Mouse (Mus musculus): ENCODE data around the gene Hist1h2bc. TPM values are rescaled to one million over a fixed set of nuclear protein-coding genes. Genes with fewer than 3 reads are reported as not detected.
"Not testable (repeated sequence)": the region's sequence is repeated elsewhere in the genome, so short reads cannot be mapped to it uniquely, and the experiment has no call there.

Gene Hist1h2bc
- 10 to 100 TPM; 64.4 to 75.8 TPM for total RNA-seq (2021)

DNA sequence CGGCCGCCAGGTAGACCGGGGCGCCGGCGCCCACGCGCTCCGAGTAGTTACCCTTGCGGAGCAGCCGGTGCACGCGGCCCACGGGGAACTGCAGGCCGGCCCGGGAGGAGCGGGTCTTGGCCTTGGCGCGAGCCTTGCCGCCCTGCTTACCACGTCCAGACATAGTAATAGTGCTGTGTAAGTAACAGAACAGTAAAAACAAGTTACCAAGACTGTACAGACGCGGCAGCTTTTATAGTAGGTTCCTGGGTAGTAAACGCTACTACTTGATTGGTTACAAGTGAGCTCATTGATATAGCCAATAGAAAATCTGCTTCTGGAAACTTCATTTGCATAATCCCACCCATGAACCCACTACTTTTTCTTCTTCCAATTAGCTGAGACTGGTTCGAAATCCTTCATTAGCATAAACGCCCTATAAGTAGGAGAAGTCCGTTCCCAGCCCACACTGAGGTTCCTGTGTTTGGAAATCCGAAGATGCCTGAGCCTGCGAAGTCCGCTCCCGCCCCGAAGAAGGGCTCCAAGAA, at the start of gene Hist1h2bc, which contains the start of gene Hist1h2ac:
Gene Hist1h2bc, plus strand, starts transcription at position 445 of the 527 bp plus-strand sequence.
Gene Hist1h2ac, minus strand, starts transcription at position 194 of the 527 bp plus-strand sequence.
- peak; percentile 79 to 84 for DNase-seq

GRCm38 (mm10) chr13:23659636-23660366, 24.2 kb upstream of the Hist1h2bc start:
- DNase-seq = no peak

More for the DNA sequence above, at the start of gene Hist1h2bc, which contains the start of gene Hist1h2ac:
- intact Hi-C loops (cut with DNase I) = loop anchor here (1.0 to 10.0 kb wide), 6 partner anchors 62 to 1967 kb away; partner anchors contain the start of genes Hist1h1b, Hist1h1e, Hist1h2ai and Hist1h2an

DNA sequence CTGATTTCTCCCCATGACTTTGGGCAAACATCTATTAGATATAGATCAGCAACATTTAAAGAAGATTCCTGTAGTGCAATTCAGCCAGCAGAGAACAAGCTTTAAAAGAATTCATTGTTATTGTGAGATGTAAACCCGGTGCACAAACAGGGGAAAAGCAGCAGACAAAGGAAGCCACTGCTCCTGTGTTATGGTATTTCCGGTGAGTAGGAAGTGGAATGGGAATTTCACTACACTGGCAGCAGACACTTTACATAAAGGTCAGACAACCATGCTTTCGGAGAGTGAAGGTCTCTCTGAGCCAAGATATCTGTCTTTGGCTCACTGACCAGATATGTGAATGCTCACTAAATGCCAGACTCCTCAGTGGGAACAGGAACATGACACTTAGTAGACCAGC, 21.5 kb upstream of the Hist1h2bc start:
- DNase-seq = no peak

More at GRCm38 (mm10) chr13:23659636-23660366, 24.2 kb upstream of the Hist1h2bc start:
- intact Hi-C loops (cut with DNase I) = no loop called here

DNA sequence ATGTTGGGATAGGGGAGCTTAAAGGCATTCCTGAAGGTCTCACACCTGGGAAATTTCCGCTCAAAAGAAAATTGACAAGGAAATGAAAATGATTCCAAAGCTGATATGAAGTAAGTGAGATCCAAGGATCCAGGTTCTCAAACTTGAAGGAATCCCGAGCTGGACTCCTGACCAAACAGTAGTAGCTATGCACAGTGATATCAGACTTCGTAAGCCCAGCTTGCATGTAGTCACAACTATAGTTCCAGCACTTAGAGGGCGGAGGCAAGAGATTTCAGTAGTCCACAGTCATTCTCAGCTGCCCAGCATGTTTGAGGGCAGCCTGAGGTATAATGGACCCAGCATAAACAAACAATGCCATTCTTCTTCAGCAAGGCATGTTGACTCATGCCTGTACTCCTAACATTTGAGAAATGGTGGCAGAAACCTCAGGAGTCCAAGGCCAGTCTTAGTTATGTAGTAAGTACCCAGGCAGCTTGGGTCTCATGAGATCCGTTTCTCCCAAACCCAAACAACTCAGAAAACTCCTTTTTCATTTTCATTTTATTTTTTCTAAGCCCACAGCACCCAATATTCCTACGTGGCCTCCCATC, 1.9 kb upstream of the Hist1h2bc start:
- DNase-seq = no peak
- intact Hi-C loops (cut with DNase I) = loop anchor here (5.0 to 10.0 kb wide), 4 partner anchors 100 to 1965 kb away; partner anchors contain the start of genes Hist1h1b, Hist1h2ai, Hist1h2an and Hist1h2bl

More for the DNA sequence above, 21.5 kb upstream of the Hist1h2bc start:
- intact Hi-C loops (cut with DNase I) = no loop called here

DNA sequence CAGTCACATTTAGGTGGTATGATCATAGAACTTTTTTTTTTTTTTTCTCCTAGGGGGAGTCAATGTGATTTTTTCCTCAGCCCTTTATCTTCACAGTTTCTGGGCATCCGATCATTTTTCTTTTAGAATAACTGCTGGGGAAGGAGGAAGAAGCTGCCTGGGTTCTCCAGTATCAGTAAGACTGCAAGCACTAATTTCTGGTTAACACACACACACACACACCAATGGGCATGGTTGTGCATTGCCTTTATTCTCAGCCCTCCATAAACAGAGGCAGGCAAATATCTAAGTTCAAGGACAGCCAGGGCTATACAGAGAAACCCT, 1.4 kb upstream of the Hist1h2bc start:
- intact Hi-C loops (cut with DNase I) = loop anchor here (5.0 to 10.0 kb wide), 4 partner anchors 100 to 1965 kb away; partner anchors contain the start of genes Hist1h1b, Hist1h2ai, Hist1h2an and Hist1h2bl
- no peak for DNase-seq

GRCm38 (mm10) chr13:23682947-23683754, 848 bp upstream of the Hist1h2bc start:
- intact Hi-C loops (cut with DNase I) = loop anchor here (5.0 to 10.0 kb wide), 4 partner anchors 101 to 1966 kb away; partner anchors contain the start of genes Hist1h1b, Hist1h2ai, Hist1h2an and Hist1h2bl
- not testable (repeated sequence) for DNase-seq

- intact Hi-C loops (cut with DNase I) = loop anchor here (1.0 to 10.0 kb wide), 6 partner anchors 62 to 1967 kb away; partner anchors contain the start of genes Hist1h1b, Hist1h1e, Hist1h2ai and Hist1h2an
Measured at GRCm38 (mm10) chr13:23684295-23684945, 421 bp downstream of the Hist1h2bc start.

GRCm38 (mm10) chr13:23685121-23685861, 1.3 kb downstream of the Hist1h2bc start:
- DNase-seq = no peak
- intact Hi-C loops (cut with DNase I) = loop anchor here (1.0 to 10.0 kb wide), 4 partner anchors 13 to 1900 kb away; partner anchors contain the start of genes Hist1h1b, Hist1h2an, Hist1h2bp and Hist1h3i

More at GRCm38 (mm10) chr13:23684295-23684945, 421 bp downstream of the Hist1h2bc start:
- DNase-seq = peak; percentile 19 to 40

GRCm38 (mm10) chr13:23685966-23686365, 2.0 kb downstream of the Hist1h2bc start:
- intact Hi-C loops (cut with DNase I) = loop anchor here (1.0 to 10.0 kb wide), 4 partner anchors 12 to 1901 kb away; partner anchors contain the start of genes Hist1h1b, Hist1h2an, Hist1h2bp and Hist1h3i
- no peak for DNase-seq

- intact Hi-C loops (cut with DNase I) = loop anchor here (10.0 kb wide), 2 partner anchors 1862 to 1902 kb away; partner anchors contain the start of genes Hist1h1b, Hist1h2an, Hist1h2bp and Hist1h3i
Measured at GRCm38 (mm10) chr13:23687181-23687580, 3.2 kb downstream of the Hist1h2bc start.

DNA sequence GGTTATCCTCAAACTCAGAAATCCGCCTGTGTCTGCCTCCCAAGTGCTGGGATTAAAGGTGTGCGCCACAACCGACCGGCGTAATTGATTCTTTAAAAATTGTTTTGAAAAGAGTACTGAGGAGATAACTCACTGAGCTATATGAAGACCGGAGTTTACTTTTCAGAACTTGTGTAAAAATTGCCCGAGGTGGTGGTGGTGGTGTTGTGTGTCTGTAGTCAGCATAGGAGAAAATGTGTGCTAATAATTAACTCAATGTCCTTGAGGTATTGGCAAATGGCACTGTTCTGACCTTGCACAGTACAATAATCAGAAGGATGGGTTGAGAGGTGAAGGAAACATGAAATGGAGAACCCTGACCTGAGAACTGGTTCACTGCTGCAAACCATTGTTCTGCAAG, 3.9 kb downstream of the Hist1h2bc start:
- intact Hi-C loops (cut with DNase I) = loop anchor here (10.0 kb wide), 2 partner anchors 1863 to 1903 kb away; partner anchors contain the start of genes Hist1h1b, Hist1h2an, Hist1h2bp and Hist1h3i
- DNase-seq = no peak

More at GRCm38 (mm10) chr13:23687181-23687580, 3.2 kb downstream of the Hist1h2bc start:
- DNase-seq = no peak

GRCm38 (mm10) chr13:23688956-23689355, 5.0 kb downstream of the Hist1h2bc start:
- no peak for DNase-seq
- intact Hi-C loops (cut with DNase I) = loop anchor here (10.0 kb wide), 2 partner anchors 1864 to 1904 kb away; partner anchors contain the start of genes Hist1h1b, Hist1h2an, Hist1h2bp and Hist1h3i

DNA sequence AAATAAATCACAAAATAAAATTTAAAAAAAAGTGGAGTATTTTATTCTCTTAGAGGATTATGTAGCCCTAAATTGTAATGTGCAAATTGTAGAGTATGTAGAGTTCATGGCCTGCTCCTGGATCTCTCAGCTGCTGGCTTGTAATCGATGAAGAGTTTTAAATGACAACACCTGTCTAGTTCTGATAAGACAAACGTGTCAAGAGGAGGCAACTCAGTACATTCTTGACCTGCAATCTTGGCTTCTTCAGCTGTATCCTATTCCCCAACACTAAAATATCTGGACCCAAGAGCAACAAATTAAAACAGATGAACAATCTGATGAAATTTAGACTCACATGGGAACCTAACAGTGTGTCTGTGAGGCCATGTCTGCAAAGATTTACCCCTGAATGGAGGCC, 5.5 kb downstream of the Hist1h2bc start:
- intact Hi-C loops (cut with DNase I) = loop anchor here (10.0 kb wide), 2 partner anchors 1865 to 1905 kb away; partner anchors contain the start of genes Hist1h1b, Hist1h2an, Hist1h2bp and Hist1h3i

GRCm38 (mm10) chr13:23693856-23694440, 9.9 kb downstream of the Hist1h2bc start:
- intact Hi-C loops (cut with DNase I) = no loop called here
- no peak for DNase-seq

More for the DNA sequence above, 5.5 kb downstream of the Hist1h2bc start:
- no peak for DNase-seq

GRCm38 (mm10) chr13:23694956-23695355, 11.0 kb downstream of the Hist1h2bc start:
- intact Hi-C loops (cut with DNase I) = loop anchor here (5.0 kb wide), 4 partner anchors 113 to 1653 kb away; partner anchors contain the start of genes Hist1h2af, Hist1h2ag, Hist1h2bj and Hist1h4d
- DNase-seq = no peak

- no peak for DNase-seq
- intact Hi-C loops (cut with DNase I) = loop anchor here (5.0 kb wide), 4 partner anchors 113 to 1653 kb away; partner anchors contain the start of genes Hist1h2af, Hist1h2ag, Hist1h2bj and Hist1h4d
Measured at GRCm38 (mm10) chr13:23695514-23695913, 11.5 kb downstream of the Hist1h2bc start, which contains the start of gene Hist1h1t. Gene Hist1h1t (plus strand): TSS chr13:23695814.

DNA sequence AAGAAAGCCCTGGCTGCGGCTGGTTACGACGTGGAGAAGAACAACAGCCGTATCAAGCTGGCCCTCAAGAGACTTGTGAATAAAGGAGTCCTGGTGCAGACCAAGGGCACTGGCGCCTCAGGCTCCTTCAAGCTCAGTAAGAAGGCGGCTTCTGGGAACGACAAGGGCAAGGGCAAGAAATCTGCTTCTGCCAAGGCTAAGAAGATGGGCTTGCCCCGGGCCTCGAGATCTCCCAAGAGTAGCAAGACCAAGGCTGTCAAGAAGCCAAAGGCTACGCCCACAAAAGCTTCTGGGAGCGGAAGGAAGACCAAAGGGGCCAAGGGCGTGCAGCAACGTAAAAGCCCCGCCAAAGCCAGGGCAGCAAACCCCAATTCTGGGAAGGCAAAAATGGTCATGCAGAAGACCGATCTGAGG, 12.1 kb downstream of the Hist1h2bc start:
- DNase-seq = no peak
- intact Hi-C loops (cut with DNase I) = loop anchor here (5.0 kb wide), 4 partner anchors 114 to 1654 kb away; partner anchors contain the start of genes Hist1h2af, Hist1h2ag, Hist1h2bj and Hist1h4d
